Mouse (Mus musculus): ENCODE measurements around the gene Prr13.
A peak's percentile ranks its signal among the peaks of the same experiment; 100 is the strongest.

The Prr13 gene

GRCm38 (mm10) chr15:102458904-102459317 lies at the start of gene Prr13:
Prr13 (plus strand) TSS chr15:102459028.
- peak; percentile 99 for DNase-seq (ENCODE audit: low read depth, low spot score)

DNA sequence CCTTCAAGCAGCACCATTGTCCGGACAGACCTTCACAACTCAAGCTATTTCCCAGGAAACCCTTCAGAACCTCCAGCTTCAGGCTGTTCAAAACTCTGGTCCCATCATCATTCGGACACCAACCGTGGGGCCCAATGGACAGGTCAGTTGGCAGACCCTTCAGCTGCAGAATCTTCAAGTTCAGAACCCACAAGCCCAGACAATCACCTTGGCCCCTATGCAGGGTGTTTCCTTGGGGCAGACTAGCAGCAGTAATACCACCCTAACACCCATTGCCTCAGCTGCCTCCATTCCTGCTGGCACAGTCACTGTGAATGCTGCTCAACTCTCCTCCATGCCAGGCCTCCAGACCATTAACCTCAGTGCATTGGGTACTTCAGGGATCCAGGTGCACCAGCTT lies 49.5 kb upstream of the Prr13 start:
- no peak for DNase-seq (ENCODE audit: low read depth, low spot score)

DNA sequence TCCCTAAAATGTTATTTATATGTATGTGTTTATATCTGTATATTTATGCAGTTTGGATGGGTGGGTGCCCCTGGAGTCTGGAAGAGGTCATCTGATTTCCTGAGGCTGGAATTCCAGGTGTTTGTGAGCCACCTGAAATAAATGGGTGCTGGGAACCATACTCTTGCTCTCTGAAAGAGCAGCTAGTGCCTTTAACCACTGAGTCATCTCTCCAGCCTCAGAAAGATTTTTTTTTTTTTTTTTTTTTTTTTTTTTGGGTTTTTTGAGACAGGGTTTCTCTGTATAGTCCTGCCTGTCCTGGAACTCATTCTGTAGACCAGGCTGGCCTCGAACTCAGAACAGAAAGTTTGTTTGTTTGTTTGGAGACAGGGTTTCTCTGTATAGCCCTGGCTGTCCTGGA lies 47.8 kb upstream of the Prr13 start:
- DNase-seq (ENCODE audit: low read depth, low spot score), result no peak

- no peak for DNase-seq (ENCODE audit: low read depth, low spot score)
Observed at GRCm38 (mm10) chr15:102413687-102414086, 45.1 kb upstream of the Prr13 start.

DNA sequence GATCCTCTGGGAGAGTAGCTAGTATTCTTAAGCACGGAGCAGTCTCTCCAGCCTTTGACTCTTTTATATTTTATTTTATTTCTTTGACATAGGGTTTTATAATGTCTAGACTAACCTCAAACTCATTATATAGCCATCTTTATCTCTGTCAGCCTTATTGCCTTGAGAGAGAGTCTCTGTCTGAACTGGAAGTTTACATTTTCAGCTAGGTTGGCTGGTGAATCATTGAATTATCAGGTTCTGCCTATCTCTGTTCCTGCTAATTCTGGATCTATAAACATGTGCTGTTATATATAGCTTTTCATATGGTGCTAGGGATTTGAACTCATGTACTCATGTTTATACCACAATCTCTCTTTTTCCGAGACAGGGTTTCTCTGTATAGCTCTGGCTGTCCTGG lies 41.3 kb upstream of the Prr13 start:
- DNase-seq (ENCODE audit: low read depth, low spot score), result no peak

DNA sequence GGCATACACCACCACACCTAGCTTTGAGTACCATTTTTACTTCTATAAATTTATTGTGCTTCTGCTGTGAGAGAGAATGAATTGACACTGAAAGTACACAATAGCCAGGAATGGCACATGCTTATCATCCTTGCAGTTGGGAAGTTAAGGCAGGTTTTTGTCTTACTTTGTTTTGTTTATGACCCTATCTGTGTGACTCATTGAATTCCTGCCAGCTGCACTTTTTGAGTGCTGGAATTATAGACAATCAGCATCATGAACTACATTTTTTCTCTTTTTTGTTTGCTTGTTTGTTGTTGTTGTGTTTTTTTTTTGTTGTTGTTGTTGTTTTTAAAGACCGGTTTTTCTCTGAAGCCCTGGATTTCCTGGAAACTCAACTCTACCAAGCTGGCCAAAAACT lies 37.8 kb upstream of the Prr13 start:
- no peak for DNase-seq (ENCODE audit: low read depth, low spot score)

DNA sequence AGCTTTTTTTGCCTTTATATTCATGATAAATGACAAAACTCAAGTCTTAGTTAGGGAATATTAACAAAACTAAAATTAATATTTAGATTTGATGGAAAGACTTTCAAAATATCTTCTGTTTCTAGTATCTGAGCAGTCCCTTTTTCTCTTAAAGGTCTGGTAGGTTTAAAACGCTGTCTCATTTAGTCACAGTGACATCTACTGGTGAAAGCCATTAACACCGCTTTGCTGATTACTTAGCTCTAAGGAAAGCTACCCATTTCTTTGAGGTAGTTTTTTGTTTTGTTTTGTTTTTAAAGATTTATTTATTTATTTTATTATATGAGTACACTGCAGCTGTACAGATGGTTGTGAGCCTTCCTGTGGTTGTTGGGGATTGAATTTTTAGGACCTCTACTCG lies 37.4 kb upstream of the Prr13 start:
- peak; percentile 70 for DNase-seq (ENCODE audit: low read depth, low spot score)

GRCm38 (mm10) chr15:102423602-102424240 lies 35.1 kb upstream of the Prr13 start:
- DNase-seq (ENCODE audit: low read depth, low spot score), result no peak

- no peak for DNase-seq (ENCODE audit: low read depth, low spot score)
Observed at GRCm38 (mm10) chr15:102424657-102425056, 34.2 kb upstream of the Prr13 start.

- DNase-seq (ENCODE audit: low read depth, low spot score), result no peak
Observed at GRCm38 (mm10) chr15:102426963-102427362, 31.9 kb upstream of the Prr13 start.

DNA sequence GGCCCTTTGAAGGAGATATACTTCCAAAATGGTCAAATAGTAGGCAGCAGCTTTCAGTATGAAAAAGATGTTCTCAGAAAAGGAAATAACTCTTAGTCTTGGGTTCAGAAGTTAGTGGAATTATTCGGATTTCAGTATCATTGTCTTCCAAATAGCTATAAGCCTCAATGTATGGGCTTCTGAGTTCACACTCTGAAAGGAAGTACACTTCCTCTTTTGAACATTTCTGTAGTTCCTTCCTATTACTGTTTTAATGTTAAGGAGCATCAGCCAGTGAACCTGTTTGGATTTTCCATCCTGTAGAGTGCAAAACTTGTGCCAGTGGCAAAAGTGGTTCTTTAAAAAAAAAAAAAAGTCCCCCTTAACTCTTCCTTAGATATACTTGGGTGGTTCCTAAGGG lies 26.8 kb upstream of the Prr13 start:
- no peak for DNase-seq (ENCODE audit: low read depth, low spot score)

- DNase-seq (ENCODE audit: low read depth, low spot score), result no peak
Observed at GRCm38 (mm10) chr15:102433173-102433572, 25.7 kb upstream of the Prr13 start.

DNA sequence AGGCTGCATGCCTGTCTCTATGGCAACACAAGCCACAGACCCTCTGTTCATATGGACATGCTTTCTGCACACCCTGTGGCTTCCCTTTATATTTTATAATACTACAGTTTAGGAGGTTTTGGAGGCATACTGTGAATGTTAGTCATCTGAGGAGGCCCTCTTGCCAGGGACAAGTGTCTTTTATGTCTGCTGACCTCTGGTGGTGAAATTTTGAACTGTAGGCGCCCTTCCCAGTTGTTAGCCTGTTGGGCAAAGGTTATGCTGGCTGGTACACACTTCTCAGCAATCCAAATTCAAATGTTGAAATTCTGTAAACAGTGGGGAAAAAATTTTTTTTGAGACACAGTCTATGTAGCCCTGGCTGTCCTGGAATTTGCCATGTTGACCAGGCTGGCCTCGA lies 16.3 kb upstream of the Prr13 start:
- peak; percentile 73 for DNase-seq (ENCODE audit: low read depth, low spot score)

DNA sequence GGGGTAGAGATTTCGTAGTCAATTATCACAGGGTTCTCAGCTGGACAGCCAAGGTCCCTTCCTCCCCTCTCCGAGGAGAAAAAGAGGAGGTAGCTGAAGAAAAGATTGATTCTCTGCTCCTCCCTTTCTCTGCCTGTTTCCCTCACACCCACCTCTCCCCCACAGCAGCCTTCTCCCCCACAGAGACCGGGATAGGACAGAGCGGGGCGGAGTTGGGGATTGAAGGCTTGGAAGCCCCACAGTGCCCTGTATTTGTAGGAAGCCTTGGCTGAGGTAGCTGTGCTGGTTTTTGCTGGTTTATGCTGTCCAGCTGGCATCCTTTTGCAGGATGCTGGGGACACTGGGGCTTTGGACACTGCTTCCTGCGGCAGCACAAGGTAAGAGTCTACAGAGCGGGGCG lies 13.7 kb upstream of the Prr13 start, which contains the start of gene Amhr2:
Gene Amhr2 (plus strand): TSS at position 222 of the 400 bp plus-strand sequence.
- no peak for DNase-seq (ENCODE audit: low read depth, low spot score)

DNA sequence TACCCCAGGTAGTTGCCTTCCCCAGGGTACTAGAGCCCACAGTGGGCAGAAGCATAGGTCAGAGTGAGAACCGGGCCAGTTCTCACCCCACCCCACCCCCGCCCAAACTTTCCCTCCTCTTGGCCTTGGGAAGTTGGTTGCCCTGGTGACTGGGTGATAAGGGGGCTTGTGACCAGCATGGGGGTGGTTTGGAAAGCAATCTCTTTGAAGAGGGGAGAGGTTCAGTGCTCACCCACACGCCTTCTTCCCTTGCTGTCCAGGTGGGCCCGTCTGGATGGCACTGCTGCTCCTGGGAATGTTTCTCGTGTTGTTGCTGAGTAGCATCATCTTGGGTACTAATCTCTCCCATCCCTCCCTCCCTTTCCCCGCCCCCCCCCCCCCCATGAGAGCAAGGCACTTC lies 12.4 kb upstream of the Prr13 start:
- no peak for DNase-seq (ENCODE audit: low read depth, low spot score)

DNA sequence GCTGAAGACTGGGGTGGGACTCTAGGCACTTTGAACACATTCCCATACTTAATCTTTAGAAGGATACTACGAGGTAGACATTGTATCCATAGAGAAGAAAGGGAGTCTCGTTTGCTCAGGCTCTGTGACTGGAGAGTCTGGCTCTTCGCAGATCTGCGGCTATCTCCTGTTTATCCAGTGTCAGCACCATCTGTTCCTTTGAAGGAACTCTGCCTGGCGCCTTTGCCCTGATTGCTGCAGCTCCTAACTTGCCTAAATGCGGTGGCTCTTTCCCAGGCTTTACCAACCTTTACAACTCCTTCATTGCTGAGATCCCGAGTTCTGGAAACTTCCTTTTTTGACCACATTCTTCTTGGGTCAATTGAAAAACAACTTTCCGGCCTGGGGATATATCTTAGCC lies 9.5 kb upstream of the Prr13 start:
- DNase-seq (ENCODE audit: low read depth, low spot score), result no peak

DNA sequence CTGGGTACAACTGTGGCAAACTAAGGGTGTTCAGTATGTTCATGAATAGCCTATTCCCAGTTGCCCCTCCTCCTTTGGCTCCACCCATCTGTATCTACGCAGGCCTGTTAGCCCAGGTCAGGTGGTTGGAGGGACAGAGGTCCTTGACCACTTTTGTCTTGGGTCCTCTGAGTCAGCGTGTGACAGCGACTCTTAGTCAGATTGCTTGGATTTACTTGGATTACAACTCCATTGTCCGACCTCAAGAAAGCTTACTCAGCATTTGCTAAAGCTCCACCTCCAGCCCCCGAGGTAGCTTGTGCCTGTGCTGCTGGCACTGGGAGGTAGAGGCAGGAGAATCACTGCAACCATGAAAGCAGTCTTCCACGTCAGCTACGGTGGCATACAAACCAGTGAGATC lies 7.9 kb upstream of the Prr13 start:
- no peak for DNase-seq (ENCODE audit: low read depth, low spot score)

GRCm38 (mm10) chr15:102451666-102452430 lies 7.0 kb upstream of the Prr13 start:
- no peak for DNase-seq (ENCODE audit: low read depth, low spot score)

DNA sequence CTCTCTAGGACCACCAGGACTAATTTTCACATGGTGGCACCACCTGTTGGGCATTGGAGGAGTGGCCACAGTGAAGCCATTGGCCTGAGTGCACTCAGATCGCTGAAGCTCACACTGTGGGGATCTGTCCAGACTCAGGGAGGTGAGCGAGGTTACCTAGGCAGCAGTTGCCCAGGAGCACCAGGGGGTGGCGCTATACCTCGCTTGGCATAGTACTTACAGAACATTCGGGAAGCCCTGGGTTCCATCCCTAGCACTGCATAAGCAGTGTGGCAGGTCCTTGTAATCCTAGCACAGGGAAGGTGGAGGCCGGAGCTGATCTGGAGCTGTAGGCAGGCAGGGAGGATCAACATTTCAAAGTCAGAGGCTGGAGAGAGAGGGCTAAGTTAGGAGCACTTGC lies 2.8 kb upstream of the Prr13 start:
- peak; percentile 68 for DNase-seq (ENCODE audit: low read depth, low spot score)

DNA sequence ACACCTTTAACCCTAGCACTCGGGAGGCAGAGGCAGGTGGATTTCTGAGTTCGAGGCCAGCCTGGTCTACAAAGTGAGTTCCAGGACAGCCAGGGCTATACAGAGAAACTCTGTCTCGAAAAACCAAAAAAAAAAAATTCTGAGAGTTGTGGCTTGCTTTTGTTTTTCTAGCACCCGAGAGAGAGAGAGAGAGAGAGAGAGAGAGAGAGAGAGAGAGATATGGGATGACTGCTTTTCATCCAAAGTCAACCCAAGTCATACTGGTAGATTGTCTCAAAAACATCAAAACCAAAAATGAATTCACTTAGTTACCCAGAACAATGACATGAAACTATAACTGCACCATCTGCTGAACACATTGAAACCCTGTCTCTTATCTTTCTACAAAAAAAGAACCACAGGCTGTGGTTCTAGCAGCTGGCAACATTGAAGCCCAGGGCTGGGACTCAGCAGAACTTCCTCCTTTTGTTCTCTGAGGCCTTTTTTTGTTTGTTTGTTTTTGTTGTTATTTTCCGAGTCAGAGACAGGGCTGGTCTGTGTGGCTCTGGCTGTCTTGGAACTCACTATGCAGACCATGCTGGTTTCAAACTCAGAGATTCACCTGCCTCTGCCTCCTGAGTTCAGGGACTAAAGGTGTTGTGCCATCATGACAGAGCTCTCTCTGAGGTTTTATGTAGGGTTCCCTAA lies 635 bp upstream of the Prr13 start:
- peak; percentile 83 for DNase-seq (ENCODE audit: low read depth, low spot score)

DNA sequence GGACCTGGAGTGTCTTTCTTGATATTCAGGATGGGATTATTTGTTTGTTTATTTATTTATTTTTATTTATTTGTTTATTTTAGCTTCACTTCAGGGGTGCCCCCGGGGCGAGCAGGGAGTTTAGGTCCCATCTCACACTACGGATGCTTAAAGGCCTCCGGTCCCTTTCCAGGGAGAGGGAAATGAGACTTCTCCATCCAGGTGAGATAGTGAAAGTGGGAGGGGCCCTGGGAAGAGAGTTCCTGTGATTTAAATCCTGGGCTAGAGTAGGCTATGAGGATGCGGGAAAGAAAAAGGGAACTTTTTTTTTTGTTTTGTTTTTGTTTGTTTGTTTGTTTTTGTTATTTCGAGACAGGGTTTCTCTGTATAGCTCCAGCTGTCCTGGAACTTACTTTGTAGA lies 553 bp downstream of the Prr13 start:
- no peak for DNase-seq (ENCODE audit: low read depth, low spot score)

DNA sequence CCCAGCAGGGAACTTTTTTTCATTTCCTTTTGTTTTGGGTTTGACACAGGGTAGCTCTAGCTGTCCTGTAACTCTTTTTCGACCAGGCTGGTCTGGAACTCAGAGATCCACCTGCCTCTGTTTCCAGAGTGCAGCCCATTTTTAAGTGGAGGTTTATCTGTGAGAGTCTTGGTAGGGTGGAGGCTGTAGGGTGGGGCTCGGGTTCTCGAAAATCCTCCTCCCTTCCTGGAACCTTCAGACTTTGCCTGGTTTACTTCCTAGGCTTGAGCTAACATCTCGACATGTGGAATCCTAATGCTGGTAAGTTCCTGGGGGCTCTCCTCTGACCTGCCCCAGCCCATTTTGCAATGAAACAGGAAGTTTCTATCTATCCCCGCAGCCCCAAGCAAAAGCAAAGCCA lies 1.0 kb downstream of the Prr13 start:
- DNase-seq (ENCODE audit: low read depth, low spot score), result peak; percentile 44

- no peak for DNase-seq (ENCODE audit: low read depth, low spot score)
Observed at GRCm38 (mm10) chr15:102460409-102460808, 1.6 kb downstream of the Prr13 start.

Measured in A20 (cell line).